Mouse (Mus musculus) forebrain, embryonic 10.5 days (tissue): ENCODE results near the gene Olfr1095. TPM values are rescaled to one million over a fixed set of nuclear protein-coding genes. Genes with fewer than 3 reads are reported as not detected.

ENCODE experiments used
- DNase-seq: peaks from one replicate; pipeline ENCODE4 v3.0.0-alpha.2; 2017; ENCODE audit warnings: low spot score; ENCODE audit errors: extremely low spot score
- H3K27ac ChIP-seq: fragments of 300-500 bp; sonication (generic); 2 replicates; pipeline ENCODE4 v1.5.1; 2016; ENCODE audit warnings: mild to moderate bottlenecking
- H3K27me3 ChIP-seq: fragments of 300-500 bp; sonication (generic); 2 replicates; pipeline ENCODE4 v1.6.1; 2016; ENCODE audit warnings: mild to moderate bottlenecking; ENCODE audit not compliant: poor library complexity, severe bottlenecking
- H3K36me3 ChIP-seq: fragments of 300-500 bp; sonication (generic); replicated peaks from 2 replicates; pipeline ENCODE4 v1.6.1; 2016; ENCODE audit warnings: mild to moderate bottlenecking, moderate library complexity
- H3K4me1 ChIP-seq: fragments of 300-500 bp; sonication (generic); 2 replicates; pipeline ENCODE4 v1.6.1; 2016
- H3K4me3 ChIP-seq: fragments of 300-500 bp; sonication (generic); 2 replicates; pipeline ENCODE4 v1.5.1; 2016; ENCODE audit warnings: mild to moderate bottlenecking, moderate library complexity
- H3K9me3 ChIP-seq: fragments of 300-500 bp; sonication (generic); 2 replicates; pipeline ENCODE4 v1.6.1; 2016; ENCODE audit warnings: mild to moderate bottlenecking, moderate library complexity
- WGBS: fragments of 180-500 bp; shearing (Covaris S2); methylation state at CpG from one replicate; pipeline ENCODE4 v1.1.7; 2016; 5-methylcytosine and 5-hydroxymethylcytosine counted together
- polyA plus RNA-seq: library from polyadenylated mRNA; unstranded; fragments of >200 nt; fragmentation: Nextera tagmentation; extraction: Ambion mirVana; gene quantifications from 2 replicates; pipeline ENCODE4 v1.2.1, GENCODE M21; 2016

The Olfr1095 gene
- polyA plus RNA-seq, result not detected in 2 replicates

DNA sequence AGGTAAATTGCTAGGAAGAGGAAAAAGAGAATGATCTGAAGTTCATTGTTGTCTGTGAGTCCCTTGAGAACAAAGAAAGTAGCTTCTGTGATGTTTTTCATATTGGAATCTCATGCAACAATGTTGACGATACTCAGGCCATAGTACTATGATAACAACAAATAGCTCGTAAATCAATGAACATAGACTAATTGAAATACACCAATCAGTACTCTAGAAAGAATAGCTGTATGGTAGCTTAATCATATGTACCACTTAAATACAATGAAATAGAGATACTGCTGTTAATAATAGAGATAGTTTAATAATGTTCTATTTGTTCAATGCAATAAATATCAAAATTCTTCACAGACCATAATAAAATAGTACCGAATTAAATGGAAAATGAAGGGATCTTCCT, at the start of gene Olfr1095:
TSS of gene Olfr1095 (minus strand) at position 101 of the 400 bp plus-strand sequence.
- 87% methylated on average over 3 of the region's 3 CpGs for WGBS
- no peak for DNase-seq
- no peak within 1 kb of the TSS for H3K4me3 ChIP-seq
- H3K9me3 ChIP-seq, result no peaks in the 10 kb centered on the region
- H3K4me1 ChIP-seq, result no peaks in the 10 kb centered on the region
- no peaks in the 10 kb centered on the region for H3K36me3 ChIP-seq
- H3K27me3 ChIP-seq, result no peaks in the 10 kb centered on the region
- no peak within 1 kb of the TSS for H3K27ac ChIP-seq

- DNase-seq, result no peak
- H3K9me3 ChIP-seq, result no peaks in the 10 kb centered on the region
- WGBS, result 92% methylated on average over 1 of the region's 1 CpGs
- H3K27ac ChIP-seq, result no peak within 1 kb of the TSS
- no peaks in the 10 kb centered on the region for H3K27me3 ChIP-seq
- H3K4me1 ChIP-seq, result no peaks in the 10 kb centered on the region
- no peak within 1 kb of the TSS for H3K4me3 ChIP-seq
- no peaks in the 10 kb centered on the region for H3K36me3 ChIP-seq
Observed at GRCm38 (mm10) chr2:86892116-86892515, 40.6 kb upstream of the Olfr1095 start, which contains the start of gene Olfr1097. Olfr1097 (minus strand) TSS chr2:86892216.

GRCm38 (mm10) chr2:86874702-86875101, 23.2 kb upstream of the Olfr1095 start, which contains the start of gene Gm13723:
Gm13723 (minus strand) TSS chr2:86874802.
- Histone ChIP-seq H3K27ac (no peak within 1 kb of the TSS), H3K4me3 (no peak within 1 kb of the TSS), H3K27me3 (no peaks in the 10 kb centered on the region), H3K9me3 (no peaks in the 10 kb centered on the region), H3K36me3 (no peaks in the 10 kb centered on the region), H3K4me1 (no peaks in the 10 kb centered on the region)
- DNase-seq, result no peak
- WGBS, result 82% methylated on average over 1 of the region's 1 CpGs

- Histone ChIP-seq H3K27ac (no peak within 1 kb of the TSS), H3K4me3 (no peak within 1 kb of the TSS), H3K36me3 (no peaks in the 10 kb centered on the region), H3K9me3 (no peaks in the 10 kb centered on the region), H3K4me1 (no peaks in the 10 kb centered on the region), H3K27me3 (no peaks in the 10 kb centered on the region)
- no peak for DNase-seq
Observed at GRCm38 (mm10) chr2:86824363-86824762, 27.1 kb downstream of the Olfr1095 start, which contains the start of gene Olfr1094. Olfr1094 (plus strand) TSS chr2:86824663.

- DNase-seq, result no peak
- Histone ChIP-seq H3K36me3 (no peaks in the 10 kb centered on the region), H3K27me3 (no peaks in the 10 kb centered on the region), H3K27ac (no peak within 1 kb of the TSS), H3K4me3 (no peak within 1 kb of the TSS), H3K9me3 (no peaks in the 10 kb centered on the region), H3K4me1 (no peaks in the 10 kb centered on the region)
Observed at GRCm38 (mm10) chr2:86809918-86810317, 41.6 kb downstream of the Olfr1095 start, which contains the start of gene Olfr141. Olfr141 (minus strand) TSS chr2:86810018.

Other genes starting within 250 kb of the Olfr1095 start
- not detected in 2 replicates for gene Olfr1084, start 212.0 kb downstream of the Olfr1095 start, polyA plus RNA-seq
- not detected in 2 replicates for gene Olfr1085, start 189.7 kb downstream of the Olfr1095 start, polyA plus RNA-seq
- not detected in 2 replicates for gene Olfr1086, start 171.6 kb downstream of the Olfr1095 start, polyA plus RNA-seq
- not detected in 2 replicates for gene Olfr1087, start 153.3 kb downstream of the Olfr1095 start, polyA plus RNA-seq
- gene Olfr1089, start 118.0 kb downstream of the Olfr1095 start, polyA plus RNA-seq, result not detected in 2 replicates
- gene Olfr1090, start 92.7 kb downstream of the Olfr1095 start, polyA plus RNA-seq, result not detected in 2 replicates
- not detected in 2 replicates for gene Olfr1093, start 69.2 kb downstream of the Olfr1095 start, polyA plus RNA-seq
- not detected in 2 replicates for gene Olfr141, start 41.7 kb downstream of the Olfr1095 start, polyA plus RNA-seq
- gene Olfr1094, start 27.0 kb downstream of the Olfr1095 start, polyA plus RNA-seq, result not detected in 2 replicates
- not detected in 2 replicates for gene Gm13723, start 23.1 kb upstream of the Olfr1095 start, polyA plus RNA-seq
- gene Olfr1097, start 40.5 kb upstream of the Olfr1095 start, polyA plus RNA-seq, result not detected in 2 replicates
- gene Olfr1098, start 72.8 kb upstream of the Olfr1095 start, polyA plus RNA-seq, result not detected in 2 replicates
- gene Olfr1099, start 109.0 kb upstream of the Olfr1095 start, polyA plus RNA-seq, result not detected in 2 replicates
- gene Olfr1100, start 128.3 kb upstream of the Olfr1095 start, polyA plus RNA-seq, result not detected in 2 replicates
- gene Olfr1101, start 139.5 kb upstream of the Olfr1095 start, polyA plus RNA-seq, result not detected in 2 replicates
- not detected in 2 replicates for gene Olfr1102, start 146.7 kb upstream of the Olfr1095 start, polyA plus RNA-seq
- not detected in 2 replicates for gene Olfr1104, start 175.4 kb upstream of the Olfr1095 start, polyA plus RNA-seq
- gene Olfr1105, start 184.8 kb upstream of the Olfr1095 start, polyA plus RNA-seq, result not detected in 2 replicates
- gene Olfr1106, start 200.6 kb upstream of the Olfr1095 start, polyA plus RNA-seq, result not detected in 2 replicates
- not detected in 2 replicates for gene Olfr1107, start 224.1 kb upstream of the Olfr1095 start, polyA plus RNA-seq
- not detected in 2 replicates for gene Olfr1109, start 244.3 kb upstream of the Olfr1095 start, polyA plus RNA-seq